Mouse (Mus musculus) heart, embryonic 15.5 days (tissue): ENCODE results near the gene Zfyve1. TPM values are rescaled to one million over a fixed set of nuclear protein-coding genes. Genes with fewer than 3 reads are reported as not detected.
"Not testable (repeated sequence)": the region's sequence is repeated elsewhere in the genome, so short reads cannot be mapped to it uniquely, and the experiment has no call there.

ENCODE experiments used
- ATAC-seq: fragments of 200-750 bp; cut with Nextera tagmentation; replicated peaks from 2 replicates; pipeline ENCODE4 v1.8.0; 2017; ENCODE audit warnings: low read depth, moderate TSS enrichment; ENCODE audit not compliant: insufficient number of reproducible peaks, insufficient read depth, low FRiP score
- H3K27ac ChIP-seq: fragments of 300-500 bp; sonication (generic); 2 replicates; pipeline ENCODE4 v1.5.1; 2015; ENCODE audit warnings: mild to moderate bottlenecking, inconsistent platforms
- H3K27me3 ChIP-seq: fragments of 300-500 bp; sonication (generic); 2 replicates; pipeline ENCODE4 v1.6.1; 2015; ENCODE audit warnings: inconsistent platforms
- H3K36me3 ChIP-seq: fragments of 300-500 bp; sonication (generic); 2 replicates; pipeline ENCODE4 v1.6.1; 2015; ENCODE audit warnings: mild to moderate bottlenecking, inconsistent platforms
- H3K4me1 ChIP-seq: fragments of 300-500 bp; sonication (generic); replicated peaks from 2 replicates; pipeline ENCODE4 v1.6.1; 2015; ENCODE audit warnings: inconsistent platforms
- H3K4me2 ChIP-seq: fragments of 300-500 bp; sonication (generic); 2 replicates; pipeline ENCODE4 v1.6.1; 2015; ENCODE audit warnings: inconsistent platforms, mild to moderate bottlenecking, moderate library complexity
- H3K4me3 ChIP-seq: fragments of 300-500 bp; sonication (generic); 2 replicates; pipeline ENCODE4 v1.5.1; 2015; ENCODE audit warnings: mild to moderate bottlenecking, inconsistent platforms
- H3K9ac ChIP-seq: fragments of 300-500 bp; sonication (generic); 2 replicates; pipeline ENCODE4 v1.6.1; 2015; ENCODE audit warnings: mild to moderate bottlenecking, inconsistent platforms
- H3K9me3 ChIP-seq: fragments of 300-500 bp; sonication (generic); replicated peaks from 2 replicates; pipeline ENCODE4 v1.6.1; 2016; ENCODE audit warnings: inconsistent platforms
- WGBS: fragments of 180-500 bp; shearing (Covaris S2); methylation state at CpG from one replicate; pipeline ENCODE4 v1.1.7; 2015; ENCODE audit warnings: mixed read lengths; 5-methylcytosine and 5-hydroxymethylcytosine counted together
- polyA plus RNA-seq: library from polyadenylated mRNA; unstranded; fragments of >200 nt; fragmentation: Nextera tagmentation; extraction: Ambion mirVana; gene quantifications from 2 replicates; pipeline ENCODE4 v1.2.1, GENCODE M21; 2015

Zfyve1 gene
- polyA plus RNA-seq = 13.9 and 16.8 TPM in 2 replicates

GRCm38 (mm10) chr12:83597025-83597501 is at the start of gene Zfyve1:
Gene Zfyve1 (minus strand): TSS chr12:83597222.
- Histone ChIP-seq H3K4me2 (peak within 1 kb of the TSS; percentile 72), H3K4me3 (peak within 1 kb of the TSS; percentile 98), H3K27me3 (no peaks in the 10 kb centered on the region), H3K4me1 (peaks cover 26% of the 10 kb centered on the region), H3K9ac (peak within 1 kb of the TSS; percentile 98), H3K9me3 (no peaks in the 10 kb centered on the region), H3K36me3 (peaks cover 10% of the 10 kb centered on the region; the same call in 1 of the 2 replicates), H3K27ac (peak within 1 kb of the TSS; percentile 90)
- ATAC-seq = peak; percentile 98
- under 1% methylated on average over 28 of the region's 28 CpGs for WGBS

- H3K27ac ChIP-seq = no peak overlapping the region
- H3K4me2 ChIP-seq = no peak overlapping the region
- H3K4me1 ChIP-seq = no peaks in the 10 kb centered on the region
- ATAC-seq = no peak
- no peak overlapping the region for H3K9ac ChIP-seq
- H3K9me3 ChIP-seq = no peaks in the 10 kb centered on the region
- H3K27me3 ChIP-seq = no peaks in the 10 kb centered on the region
- WGBS = 88% methylated on average over 1 of the region's 1 CpGs
- H3K4me3 ChIP-seq = no peak overlapping the region
- H3K36me3 ChIP-seq = peaks cover 44% of the 10 kb centered on the region
Observed at GRCm38 (mm10) chr12:83643116-83643515, 46.1 kb upstream of the Zfyve1 start.

DNA sequence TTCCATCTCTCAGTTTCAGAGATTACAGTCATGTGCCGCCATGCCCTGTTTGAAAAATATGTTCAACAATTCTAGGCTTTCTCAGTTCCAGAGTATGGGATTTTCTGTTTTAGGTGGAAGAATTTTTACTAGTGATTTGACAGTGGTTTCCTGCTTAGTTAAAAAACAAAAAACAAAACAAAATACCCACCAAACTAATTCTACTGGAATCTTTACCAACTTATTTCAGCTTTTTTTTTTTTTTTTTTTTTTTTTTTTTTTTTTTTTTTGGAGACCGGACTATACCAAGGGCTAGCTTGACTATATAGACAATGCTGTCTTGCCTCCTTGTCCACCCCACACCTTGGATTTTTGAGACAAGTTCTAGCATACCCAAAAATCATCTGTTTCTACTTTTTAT is 44.2 kb upstream of the Zfyve1 start:
- Histone ChIP-seq H3K4me2 (no peak overlapping the region), H3K4me1 (peaks cover 3% of the 10 kb centered on the region; the same call in 1 of the 2 replicates), H3K36me3 (peaks cover 49% of the 10 kb centered on the region), H3K9me3 (no peaks in the 10 kb centered on the region), H3K27me3 (no peaks in the 10 kb centered on the region), H3K27ac (no peak overlapping the region), H3K9ac (no peak overlapping the region), H3K4me3 (no peak overlapping the region)
- ATAC-seq = no peak
- WGBS = 93% methylated on average over 2 of the region's 2 CpGs

GRCm38 (mm10) chr12:83633807-83634206 is 36.8 kb upstream of the Zfyve1 start:
- H3K27me3 ChIP-seq = no peaks in the 10 kb centered on the region
- no peak overlapping the region for H3K9ac ChIP-seq
- WGBS = 39% methylated on average over 2 of the region's 2 CpGs
- peak overlapping the region; percentile 14; the same call in 1 of the 2 replicates for H3K4me3 ChIP-seq
- H3K4me2 ChIP-seq = peak overlapping the region; percentile 76
- no peak for ATAC-seq
- no peak overlapping the region for H3K27ac ChIP-seq
- H3K4me1 ChIP-seq = peaks cover 13% of the 10 kb centered on the region
- no peaks in the 10 kb centered on the region for H3K9me3 ChIP-seq
- peaks cover 21% of the 10 kb centered on the region for H3K36me3 ChIP-seq

GRCm38 (mm10) chr12:83632680-83633025 is 35.6 kb upstream of the Zfyve1 start:
- peak overlapping the region; percentile 81 for H3K4me3 ChIP-seq
- H3K9ac ChIP-seq = peak overlapping the region; percentile 90
- peaks cover 13% of the 10 kb centered on the region for H3K4me1 ChIP-seq
- H3K9me3 ChIP-seq = no peaks in the 10 kb centered on the region
- H3K27ac ChIP-seq = peak overlapping the region; percentile 97
- ATAC-seq = peak; percentile 40
- peak overlapping the region; percentile 76 for H3K4me2 ChIP-seq
- no peaks in the 10 kb centered on the region for H3K27me3 ChIP-seq
- 0% methylated on average over 20 of the region's 20 CpGs for WGBS
- peaks cover 17% of the 10 kb centered on the region for H3K36me3 ChIP-seq

- peak overlapping the region; percentile 81 for H3K4me3 ChIP-seq
- WGBS = under 1% methylated on average over 67 of the region's 68 CpGs
- H3K27ac ChIP-seq = peak overlapping the region; percentile 97
- H3K9me3 ChIP-seq = no peaks in the 10 kb centered on the region
- peak overlapping the region; percentile 76 for H3K4me2 ChIP-seq
- H3K4me1 ChIP-seq = peaks cover 13% of the 10 kb centered on the region
- H3K9ac ChIP-seq = peak overlapping the region; percentile 90
- peaks cover 11% of the 10 kb centered on the region; the same call in 1 of the 2 replicates for H3K36me3 ChIP-seq
- ATAC-seq = peak; percentile 99
- no peaks in the 10 kb centered on the region for H3K27me3 ChIP-seq
Observed at GRCm38 (mm10) chr12:83631743-83632679, 35.0 kb upstream of the Zfyve1 start.

DNA sequence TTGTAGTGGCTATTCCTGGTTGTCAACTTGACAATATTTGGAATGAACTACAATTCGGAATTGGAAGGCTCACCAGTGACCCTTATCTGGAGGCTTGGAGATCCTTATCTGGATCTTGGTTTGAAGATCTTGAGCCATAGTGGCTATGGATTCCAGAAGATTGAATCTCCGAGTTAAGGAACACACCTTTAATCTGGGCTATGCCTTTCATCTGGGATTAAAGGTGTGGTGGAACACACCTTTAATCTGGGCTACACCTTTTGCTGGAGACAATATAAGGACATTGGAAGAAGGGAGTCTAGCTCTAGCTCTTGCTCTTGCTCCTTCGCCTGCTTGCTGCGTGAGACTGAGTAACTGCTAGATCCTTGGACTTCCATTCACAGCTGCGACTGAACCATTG is 33.9 kb upstream of the Zfyve1 start, which contains the start of gene Rbm25:
Gene Rbm25, plus strand, starts transcription at position 301 of the 400 bp plus-strand sequence.
- H3K4me3 ChIP-seq = peak within 1 kb of the TSS; percentile 81
- H3K27me3 ChIP-seq, ATAC-seq: not testable (repeated sequence)

DNA sequence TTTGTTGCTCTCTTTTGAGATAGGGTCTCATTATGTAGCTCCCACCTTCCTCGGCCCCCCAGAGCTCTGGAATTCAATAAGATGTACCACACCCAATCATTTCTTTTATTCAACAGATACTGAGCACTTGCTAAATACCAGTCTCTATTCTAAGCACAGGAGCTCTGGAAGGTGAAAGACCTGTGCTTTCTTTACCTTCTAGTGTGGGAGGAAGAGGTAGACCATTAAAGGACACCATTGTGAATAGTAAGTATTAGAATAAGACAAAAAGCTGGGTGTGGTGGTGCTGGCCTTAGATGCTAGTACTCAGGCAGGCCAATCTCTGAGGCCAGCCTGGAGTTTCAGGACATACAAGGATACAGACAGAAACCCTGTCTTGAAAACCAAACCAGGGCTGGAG is 27.3 kb upstream of the Zfyve1 start:
- WGBS = 79% methylated on average over 1 of the region's 1 CpGs
- Histone ChIP-seq H3K9me3 (no peaks in the 10 kb centered on the region), H3K4me2 (no peak overlapping the region), H3K27ac (no peak overlapping the region), H3K9ac (no peak overlapping the region), H3K4me3 (no peak overlapping the region), H3K27me3 (no peaks in the 10 kb centered on the region), H3K4me1 (no peaks in the 10 kb centered on the region), H3K36me3 (no peaks in the 10 kb centered on the region)
- ATAC-seq = no peak

More for the DNA sequence above, 33.9 kb upstream of the Zfyve1 start, which contains the start of gene Rbm25:
- H3K9me3 ChIP-seq, H3K36me3 ChIP-seq, H3K4me1 ChIP-seq: not testable (repeated sequence)
- WGBS = no CpG with 5 or more reads among the region's 5 CpGs
- Histone ChIP-seq H3K27ac (peak within 1 kb of the TSS; percentile 97), H3K4me2 (peak within 1 kb of the TSS; percentile 68), H3K9ac (peak within 1 kb of the TSS; percentile 90)

- no peak overlapping the region for H3K4me2 ChIP-seq
- no peak overlapping the region for H3K27ac ChIP-seq
- H3K9ac ChIP-seq = no peak overlapping the region
- 74% methylated on average over 6 of the region's 6 CpGs for WGBS
- no peaks in the 10 kb centered on the region for H3K4me1 ChIP-seq
- H3K9me3 ChIP-seq = no peaks in the 10 kb centered on the region
- H3K4me3 ChIP-seq = no peak overlapping the region
- ATAC-seq = no peak
- H3K27me3 ChIP-seq = no peaks in the 10 kb centered on the region
- H3K36me3 ChIP-seq = no peaks in the 10 kb centered on the region
Observed at GRCm38 (mm10) chr12:83622031-83622755, 25.2 kb upstream of the Zfyve1 start.

GRCm38 (mm10) chr12:83620694-83621093 is 23.7 kb upstream of the Zfyve1 start:
- H3K9me3 ChIP-seq, H3K27me3 ChIP-seq, H3K9ac ChIP-seq, H3K4me1 ChIP-seq, H3K36me3 ChIP-seq, H3K27ac ChIP-seq, ATAC-seq: not testable (repeated sequence)
- WGBS = 50% methylated on average over 23 of the region's 23 CpGs
- H3K4me3 ChIP-seq = peak overlapping the region; percentile 29; the same call in 1 of the 2 replicates
- H3K4me2 ChIP-seq = peak overlapping the region; percentile 48

GRCm38 (mm10) chr12:83618981-83619380 is 22.0 kb upstream of the Zfyve1 start:
- no peaks in the 10 kb centered on the region for H3K27me3 ChIP-seq
- H3K9ac ChIP-seq = no peak overlapping the region
- H3K9me3 ChIP-seq = no peaks in the 10 kb centered on the region
- H3K4me2 ChIP-seq = no peak overlapping the region
- 72% methylated on average over 2 of the region's 2 CpGs for WGBS
- no peak for ATAC-seq
- H3K27ac ChIP-seq = no peak overlapping the region
- H3K4me1 ChIP-seq = no peaks in the 10 kb centered on the region
- no peak overlapping the region for H3K4me3 ChIP-seq
- no peaks in the 10 kb centered on the region for H3K36me3 ChIP-seq
